Mouse (Mus musculus): Measurements from ENCODE around the gene Sh3bp5.
"Not testable (repeated sequence)": the region's sequence is repeated elsewhere in the genome, so short reads cannot be mapped to it uniquely, and the experiment has no call there.

The Sh3bp5 gene

DNA sequence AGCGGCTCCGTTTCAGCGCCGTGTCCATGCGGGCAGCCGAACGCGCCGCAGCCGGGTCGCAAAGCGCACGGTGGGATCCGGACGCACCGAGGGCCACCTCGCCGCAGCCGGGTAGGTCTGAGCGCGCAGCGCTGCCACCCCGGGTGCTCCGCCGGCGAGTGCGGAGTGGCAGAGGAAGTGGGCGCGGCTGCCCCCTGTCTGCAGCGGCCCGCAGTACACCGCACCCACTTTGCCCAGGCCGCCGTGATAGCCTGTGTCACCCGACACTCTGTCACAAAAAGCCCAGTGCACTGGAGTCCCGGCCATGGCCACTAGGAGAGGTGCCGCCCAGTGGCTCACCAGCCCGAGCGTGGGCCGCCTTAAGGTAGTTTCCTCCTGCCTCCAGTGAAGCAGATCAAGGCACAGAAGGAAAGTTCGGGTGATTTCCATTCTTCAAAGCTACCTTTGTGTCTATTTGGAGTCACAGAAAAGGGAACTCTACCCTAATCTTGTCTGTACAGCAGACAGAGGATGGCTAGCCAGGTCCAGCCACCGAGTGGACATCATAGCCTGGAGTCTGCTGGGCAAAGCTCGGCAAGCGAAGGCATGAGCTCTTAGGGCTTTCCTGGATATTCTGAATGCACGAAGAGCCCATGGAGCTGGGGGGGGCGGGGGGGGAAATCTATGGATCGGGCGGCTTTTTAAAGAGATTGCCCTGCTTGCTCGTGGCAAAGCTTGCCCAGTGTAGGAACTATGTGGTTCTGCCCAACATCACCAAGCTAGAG, at the start of gene Sh3bp5:
Sh3bp5 (minus strand) TSS at position 149 of the 764 bp plus-strand sequence.
- peak; percentile 92 to 93 for DNase-seq

DNA sequence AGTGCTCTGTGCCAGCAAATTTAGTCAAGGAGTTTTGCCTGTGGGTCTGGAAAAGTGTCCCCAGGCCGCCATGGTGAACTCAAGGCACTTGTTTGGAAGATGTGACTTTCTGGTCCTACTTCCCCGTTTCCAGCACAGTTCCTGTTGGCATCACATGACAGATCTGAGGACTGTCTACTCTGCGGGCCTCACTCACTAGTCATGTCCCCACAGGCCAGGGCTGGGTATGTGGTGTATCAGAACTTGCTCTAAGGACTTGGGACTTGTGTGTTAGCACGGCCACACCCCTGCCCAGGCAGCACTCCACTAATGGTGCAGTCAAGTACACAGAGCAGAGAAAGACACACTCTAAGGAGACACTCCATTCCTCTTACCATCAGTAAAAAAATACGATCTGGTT, 46.5 kb upstream of the Sh3bp5 start:
- DNase-seq: no peak

DNA sequence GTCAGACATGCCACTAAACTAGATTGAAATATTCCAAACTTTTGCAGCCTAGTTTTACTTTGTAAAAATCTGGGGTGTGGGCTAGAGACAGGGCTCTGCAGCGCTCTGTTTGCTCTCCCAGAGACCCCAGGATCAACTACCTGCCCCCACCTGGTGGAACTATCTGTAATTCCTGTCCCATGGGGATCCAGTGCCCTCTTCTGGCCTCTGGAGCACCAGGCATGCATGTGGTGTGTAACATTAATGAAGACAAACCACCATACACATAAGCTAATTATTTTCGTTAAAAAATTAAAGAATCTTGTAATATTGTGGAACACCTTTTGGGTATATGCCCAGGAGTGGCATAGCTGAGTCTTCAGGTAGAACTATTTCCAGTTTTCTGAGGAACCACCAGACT, 37.4 kb upstream of the Sh3bp5 start:
- DNase-seq: no peak

DNA sequence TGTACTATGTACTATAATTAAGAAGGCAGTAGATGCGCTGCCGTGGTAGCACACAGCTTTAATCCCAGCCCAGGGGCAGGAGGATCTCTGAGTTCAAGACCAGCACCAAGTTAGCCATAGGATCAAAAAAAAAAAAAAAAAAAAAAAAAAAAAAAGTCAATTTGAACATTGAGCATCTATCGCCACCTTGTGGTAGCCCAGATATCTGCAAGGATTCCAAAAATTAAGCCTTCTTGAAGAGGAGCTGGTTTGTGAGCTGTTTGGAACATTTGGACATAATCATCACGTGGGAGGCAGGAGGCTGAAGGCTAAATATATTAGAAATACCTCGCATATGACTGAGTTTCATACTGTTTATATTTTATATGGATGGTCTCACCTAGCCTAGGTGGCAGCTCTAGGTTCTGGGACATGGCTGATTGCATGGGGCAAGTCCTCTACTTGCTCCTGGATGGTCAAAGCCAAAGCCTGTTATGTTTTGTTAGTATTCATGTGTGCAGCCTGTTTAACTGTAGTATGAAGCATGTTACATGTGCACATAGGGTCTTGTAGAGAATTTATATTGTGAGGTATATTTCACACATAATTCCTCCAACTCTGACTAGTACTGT, 36.7 kb upstream of the Sh3bp5 start:
- peak in 1 of 2 experiments; percentile 48 for DNase-seq

DNA sequence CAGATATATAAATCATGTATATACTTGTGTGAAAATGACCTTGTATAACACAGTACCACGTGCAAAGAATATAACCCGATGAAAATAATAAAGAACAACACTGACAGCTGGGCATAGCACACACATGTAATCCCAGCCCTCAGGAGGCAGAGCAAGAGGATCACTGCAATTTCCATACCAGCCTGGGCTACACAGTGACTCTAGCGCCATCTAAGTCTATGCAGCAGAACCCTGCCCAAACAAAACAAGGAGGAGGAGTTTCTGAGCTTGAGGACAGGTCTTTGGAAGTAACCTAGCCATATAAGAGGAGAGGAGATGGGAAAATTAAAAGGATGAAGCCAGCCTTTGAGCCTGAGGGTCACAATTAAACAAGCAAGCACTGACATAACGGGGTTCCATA, 33.8 kb upstream of the Sh3bp5 start:
- DNase-seq: no peak

DNA sequence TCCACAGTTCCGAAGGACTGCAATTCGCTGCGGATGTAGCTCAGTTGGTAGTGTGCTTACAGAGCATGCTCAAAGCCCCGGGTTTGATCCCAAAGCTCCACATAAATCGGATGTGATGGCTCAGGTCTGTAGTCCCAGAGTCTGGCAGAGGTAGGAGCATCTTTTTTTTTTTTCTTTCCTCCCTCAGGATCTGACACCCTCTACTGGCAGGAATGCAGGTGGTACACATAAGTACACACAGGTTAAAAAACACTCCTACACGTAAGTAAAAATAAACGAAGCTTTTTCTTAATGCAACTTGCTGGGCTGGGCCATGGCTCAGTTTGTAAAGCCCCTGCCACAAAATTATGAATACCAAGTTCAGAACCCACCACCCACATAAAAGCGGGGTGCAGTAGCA, 28.3 kb upstream of the Sh3bp5 start:
- DNase-seq: no peak

DNA sequence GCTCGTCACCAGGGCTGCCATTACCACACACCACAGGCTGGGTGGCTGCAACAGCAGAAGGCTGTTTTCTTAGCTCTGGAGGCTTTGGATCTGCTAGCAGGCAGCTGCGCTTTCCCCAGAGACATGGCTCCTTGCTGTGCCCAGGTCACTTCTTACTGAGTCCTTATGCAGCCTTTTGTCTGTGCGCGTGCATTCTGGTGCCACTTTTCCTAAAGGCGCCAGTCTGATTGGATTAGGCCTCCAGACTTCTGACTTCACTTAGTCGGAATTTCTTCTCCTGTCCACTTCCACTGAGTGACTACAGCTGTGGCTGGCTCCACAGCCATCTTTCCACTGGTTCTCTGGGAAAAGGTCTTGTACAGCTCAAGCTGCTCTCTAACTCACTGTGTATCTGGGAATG, 27.0 kb upstream of the Sh3bp5 start:
- DNase-seq: no peak

DNA sequence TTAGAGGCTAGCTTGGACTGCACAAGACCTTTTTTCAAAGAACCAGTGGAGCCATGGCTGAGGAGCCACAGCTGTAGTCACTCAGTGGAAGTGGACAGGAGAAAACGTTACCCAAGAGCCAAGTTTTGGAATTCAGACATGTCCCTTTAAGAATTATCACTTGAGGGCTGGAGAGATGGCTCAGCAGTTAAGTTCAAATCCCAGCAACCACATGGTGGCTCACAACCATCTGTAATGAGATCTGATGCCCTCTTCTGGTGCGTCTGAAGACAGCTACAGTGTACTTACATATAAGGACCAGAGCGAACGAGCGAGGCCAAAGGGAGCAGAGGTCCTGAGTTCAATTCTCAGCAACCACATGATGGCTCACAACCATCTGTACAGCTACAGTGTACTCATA, 26.3 kb upstream of the Sh3bp5 start:
- DNase-seq: not testable (repeated sequence)

DNA sequence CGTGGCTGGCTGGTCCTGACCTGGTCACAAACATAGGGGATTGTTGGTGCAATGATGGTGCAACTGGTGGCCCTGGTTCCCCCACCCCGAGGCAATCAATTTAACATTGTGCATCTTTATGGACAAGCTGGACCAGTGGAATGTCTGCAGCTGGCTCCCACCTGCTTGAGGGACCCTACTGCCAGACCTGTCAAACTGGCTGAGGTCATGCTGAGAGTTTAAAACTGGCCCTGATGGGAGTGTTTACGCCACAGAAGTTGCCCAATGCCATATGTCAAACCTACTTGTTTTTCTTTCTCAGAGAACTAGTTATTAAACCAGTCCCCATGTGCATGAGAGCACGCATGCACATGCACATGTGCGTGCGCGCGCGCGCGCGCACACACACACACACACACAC, 22.1 kb upstream of the Sh3bp5 start:
- DNase-seq: no peak

DNA sequence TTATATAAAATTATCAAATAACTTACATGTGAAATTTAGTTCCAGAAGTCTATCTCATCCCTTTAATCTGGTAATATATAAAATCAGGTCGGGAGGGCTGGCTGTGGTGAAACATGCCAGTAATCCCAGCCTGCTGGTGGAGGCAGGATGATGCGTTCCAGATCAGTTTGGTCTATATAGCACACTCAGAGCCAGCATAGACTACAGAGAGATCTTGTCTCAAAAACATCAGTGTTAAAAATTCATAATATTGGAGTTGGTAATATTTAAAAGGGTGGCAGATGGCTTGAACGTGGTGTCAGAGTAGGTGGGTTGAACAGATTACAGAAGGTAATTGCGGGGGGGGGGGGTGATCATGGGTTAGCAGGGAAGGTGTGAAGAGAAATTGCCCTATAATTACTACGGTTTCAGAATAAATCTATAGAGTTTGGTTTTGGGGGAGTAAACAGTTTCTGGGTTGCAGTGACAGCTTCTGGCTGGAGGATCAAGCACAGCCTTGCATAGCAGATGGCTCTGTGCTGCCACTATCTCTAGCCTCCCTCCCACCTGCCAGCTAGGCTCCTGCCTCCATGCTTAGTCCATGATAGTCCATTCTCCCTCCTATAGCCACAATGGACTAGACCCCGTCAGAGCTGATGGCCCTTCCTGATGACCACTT, 20.3 kb upstream of the Sh3bp5 start:
- DNase-seq: no peak

DNA sequence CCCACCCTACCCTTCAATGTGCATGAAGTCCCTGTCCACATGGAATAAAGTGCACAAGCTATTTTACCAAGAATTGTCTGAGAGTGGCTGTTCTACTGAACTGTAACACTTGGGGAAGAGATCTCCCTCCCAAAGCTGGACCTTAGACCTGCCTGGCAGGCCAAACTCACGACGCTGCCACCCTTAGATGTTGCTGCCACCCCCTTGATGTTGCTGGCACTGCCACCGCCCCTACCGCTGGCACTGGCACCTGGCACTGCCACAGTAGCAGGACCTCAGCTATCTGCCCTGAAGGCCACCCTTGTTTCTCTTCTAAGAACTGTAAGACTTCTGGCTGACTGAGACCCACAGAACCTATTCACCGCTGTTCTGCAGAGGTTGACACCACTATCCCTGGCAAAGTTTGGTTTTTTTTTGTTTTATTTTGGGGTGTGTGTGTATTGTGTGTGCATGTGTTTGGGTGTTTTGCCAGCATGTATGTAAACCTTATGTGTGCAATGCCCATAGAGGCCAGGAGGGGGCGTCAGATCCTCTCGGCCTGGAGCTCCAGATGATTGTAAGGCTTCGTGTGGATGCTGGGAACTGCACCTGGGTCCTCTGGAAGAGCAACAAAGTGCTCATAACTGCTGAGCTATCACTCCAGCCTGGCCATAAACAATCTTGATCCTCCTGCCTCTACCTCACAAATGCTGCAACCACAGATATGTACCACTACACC, 19.1 kb upstream of the Sh3bp5 start:
- DNase-seq: no peak

DNA sequence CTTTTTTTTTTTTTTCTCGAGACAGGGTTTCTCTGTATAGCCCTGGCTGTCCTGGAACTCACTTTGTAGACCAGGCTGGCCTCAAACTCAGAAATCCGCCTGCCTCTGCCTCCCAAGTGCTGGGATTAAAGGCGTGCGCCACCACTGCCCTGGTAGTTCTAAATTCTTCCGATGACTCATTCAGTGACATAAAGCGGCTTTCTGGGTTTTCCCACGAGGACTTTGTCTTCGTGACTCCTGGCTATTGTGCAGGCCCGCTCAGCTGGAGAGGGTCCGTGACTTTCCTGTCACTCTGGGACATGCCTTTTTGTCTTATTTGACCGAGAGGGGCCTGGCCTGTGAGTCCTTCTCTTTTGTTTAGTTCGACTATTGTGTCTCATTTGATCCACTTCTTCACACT, 18.1 kb upstream of the Sh3bp5 start:
- DNase-seq: not testable (repeated sequence)

DNA sequence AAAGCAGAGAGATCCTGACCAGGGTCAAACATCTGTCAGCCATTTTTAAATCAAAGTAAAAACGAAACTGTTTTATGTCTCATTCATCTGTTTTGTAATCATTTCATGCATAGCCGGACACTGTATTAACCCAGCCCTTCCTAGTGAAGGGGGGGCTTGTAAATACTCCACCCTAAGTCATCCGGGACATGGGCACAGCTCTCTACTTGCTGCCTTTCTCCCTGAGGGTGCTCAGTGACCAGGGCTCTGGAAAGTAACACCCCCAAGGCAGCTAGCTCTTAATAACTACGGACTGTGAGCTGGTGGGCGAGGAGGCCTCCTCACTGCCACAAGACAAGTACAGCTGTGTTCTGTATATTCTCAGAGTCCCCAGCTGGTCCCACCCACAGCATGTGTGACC, 13.1 kb upstream of the Sh3bp5 start:
- DNase-seq: no peak

DNA sequence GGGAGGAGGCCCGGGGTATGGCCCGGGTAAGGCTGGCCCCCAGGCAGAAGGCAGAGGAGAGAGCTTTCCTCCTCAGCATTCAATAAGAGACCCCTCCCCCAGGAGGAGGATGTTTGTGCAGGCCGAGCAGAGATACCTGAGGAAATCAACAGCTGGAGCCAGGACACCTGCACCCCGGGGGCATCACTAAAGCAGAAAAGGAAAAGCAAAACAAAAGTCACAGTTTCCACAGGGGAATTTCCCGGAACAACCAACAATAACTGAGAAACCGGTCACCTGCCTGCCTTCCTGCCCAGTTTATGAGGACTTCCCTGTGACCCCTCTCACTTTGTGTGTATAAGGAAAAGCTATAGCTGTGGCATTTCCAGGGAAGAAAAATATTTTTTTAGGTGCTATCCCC, 7.7 kb upstream of the Sh3bp5 start:
- no peak for DNase-seq

DNA sequence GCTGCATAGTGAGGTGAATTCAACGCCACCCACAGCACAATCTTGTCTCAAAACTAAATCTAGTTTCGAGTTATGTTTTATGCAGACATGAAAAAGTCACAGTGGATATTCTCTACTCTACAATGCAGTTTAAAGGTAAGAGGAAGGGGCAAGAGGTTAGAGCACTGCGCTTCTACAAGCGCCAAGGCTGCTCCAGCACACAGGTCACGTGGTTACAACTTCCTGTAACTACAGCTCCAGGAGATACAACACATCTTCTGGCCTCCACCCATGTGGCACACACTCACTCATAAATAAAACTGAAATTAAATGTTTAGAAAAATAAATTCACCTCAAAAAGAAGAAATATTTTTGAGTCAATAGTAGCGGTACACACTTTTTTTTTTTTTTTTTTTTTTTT, 4.8 kb upstream of the Sh3bp5 start:
- DNase-seq: peak in 1 of 2 experiments; percentile 43

DNA sequence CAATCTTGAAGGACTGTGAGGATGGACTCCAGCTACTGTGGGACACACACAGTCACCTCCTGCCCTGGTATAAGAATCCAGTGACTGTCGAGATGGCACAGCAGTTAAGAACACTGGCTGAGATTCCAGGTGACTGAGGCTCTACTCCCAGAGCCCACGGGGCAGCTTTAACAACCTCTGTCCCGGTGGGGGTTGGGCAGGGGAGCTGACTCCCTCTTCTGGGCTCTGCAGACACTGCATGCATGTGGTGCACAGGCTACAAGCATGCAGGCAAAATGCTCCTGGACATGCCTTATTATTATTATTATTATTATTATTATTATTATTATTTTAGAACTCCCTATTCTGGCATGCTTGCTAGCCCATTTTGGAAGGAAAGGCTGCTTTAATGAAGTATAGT, 4.4 kb upstream of the Sh3bp5 start:
- no peak for DNase-seq

DNA sequence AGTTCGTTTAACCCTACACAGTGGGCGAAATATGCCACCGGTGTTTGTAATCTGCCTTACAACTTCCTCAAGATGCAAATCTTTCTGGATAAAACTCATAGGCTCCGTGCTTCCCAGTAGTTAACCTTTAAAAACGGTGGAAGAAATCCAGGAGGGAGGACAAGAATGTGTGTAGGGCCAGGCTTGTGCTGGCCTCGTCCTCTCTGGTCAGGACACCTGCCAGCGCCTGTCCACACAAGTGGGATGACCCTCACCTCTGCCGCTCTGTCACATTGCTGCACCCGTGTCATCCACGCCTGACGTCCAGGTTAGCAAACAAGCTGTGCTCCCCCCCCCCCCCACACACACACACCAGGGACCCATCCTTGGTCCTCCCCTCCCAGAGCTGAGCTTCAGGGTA, 3.4 kb upstream of the Sh3bp5 start:
- DNase-seq: no peak

DNA sequence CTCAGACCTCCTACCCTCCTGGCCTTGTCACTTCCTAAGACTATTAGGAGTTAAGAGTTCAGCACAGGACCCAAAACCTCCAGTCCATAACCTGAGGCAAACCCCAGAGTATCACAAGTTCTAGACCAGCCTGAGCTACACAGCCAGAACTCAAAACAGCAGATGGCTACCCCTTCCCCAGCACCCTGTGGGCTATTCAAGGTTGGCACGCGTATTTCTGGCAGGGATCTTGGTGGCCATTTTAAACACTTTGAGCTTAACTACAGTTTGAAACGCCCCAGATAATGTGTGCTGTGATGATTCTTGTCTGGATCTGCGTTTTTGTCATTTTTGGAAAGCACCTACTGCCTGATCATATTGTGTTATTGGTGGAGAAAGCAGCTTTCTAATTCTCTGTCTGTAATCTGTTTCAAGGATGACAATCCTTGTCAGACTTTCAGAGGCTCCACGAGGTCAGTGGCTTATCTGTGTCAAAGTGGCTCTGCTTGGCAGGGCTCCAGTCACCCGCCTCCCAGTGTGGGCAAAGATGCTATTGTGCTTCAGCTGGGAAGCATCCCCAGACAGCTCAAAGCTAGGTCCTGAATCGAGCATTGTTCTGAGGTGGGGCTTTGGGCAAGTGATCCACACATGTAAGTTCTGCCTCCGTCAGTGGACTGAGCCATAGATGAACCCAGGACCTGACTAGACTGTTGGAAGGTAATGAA, 2.1 kb upstream of the Sh3bp5 start:
- no peak for DNase-seq

DNA sequence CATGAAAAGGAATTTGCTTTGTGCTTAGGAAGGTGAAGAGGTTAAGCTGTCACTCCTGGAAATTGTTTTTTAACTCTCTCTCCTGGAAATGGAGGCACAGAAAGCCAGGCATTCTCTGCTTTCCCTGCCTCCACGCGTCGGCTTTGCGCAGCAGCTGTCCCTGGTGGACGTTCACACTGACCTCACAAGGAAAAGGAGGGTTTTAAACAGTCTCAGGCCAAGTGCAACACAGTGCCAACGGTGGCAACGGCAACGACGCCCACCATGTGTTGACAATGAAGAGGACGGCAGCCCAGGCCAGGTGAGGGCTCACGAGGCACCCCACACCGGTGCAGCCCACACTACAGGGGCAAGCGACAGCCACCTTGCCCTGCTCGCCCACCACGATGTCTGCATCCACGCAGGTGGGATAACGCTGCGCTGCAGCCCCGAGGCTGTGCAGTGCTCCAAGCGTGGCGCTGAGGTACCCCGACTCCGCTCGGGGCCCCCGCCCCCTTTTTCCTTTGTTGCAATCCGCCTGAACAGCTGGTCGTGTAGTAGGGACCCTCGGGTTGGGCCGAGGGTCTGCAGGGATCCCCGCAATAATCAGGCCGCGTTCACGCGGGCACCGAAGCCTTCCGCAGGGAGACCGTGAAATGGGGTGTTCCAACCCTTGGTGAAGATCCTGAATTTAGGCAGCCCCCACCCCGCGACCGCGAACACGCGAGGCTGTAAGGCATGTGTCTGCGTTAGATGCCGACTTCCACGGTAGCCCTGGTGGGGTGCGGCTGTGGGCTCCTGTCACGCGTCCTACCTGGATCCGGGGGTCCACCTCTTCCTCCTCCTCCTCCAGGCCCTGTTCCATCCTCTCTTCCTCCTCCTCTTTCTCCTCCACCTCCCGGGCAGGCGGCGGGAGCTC, 611 bp downstream of the Sh3bp5 start:
- DNase-seq: peak in 1 of 2 experiments; percentile 56

DNA sequence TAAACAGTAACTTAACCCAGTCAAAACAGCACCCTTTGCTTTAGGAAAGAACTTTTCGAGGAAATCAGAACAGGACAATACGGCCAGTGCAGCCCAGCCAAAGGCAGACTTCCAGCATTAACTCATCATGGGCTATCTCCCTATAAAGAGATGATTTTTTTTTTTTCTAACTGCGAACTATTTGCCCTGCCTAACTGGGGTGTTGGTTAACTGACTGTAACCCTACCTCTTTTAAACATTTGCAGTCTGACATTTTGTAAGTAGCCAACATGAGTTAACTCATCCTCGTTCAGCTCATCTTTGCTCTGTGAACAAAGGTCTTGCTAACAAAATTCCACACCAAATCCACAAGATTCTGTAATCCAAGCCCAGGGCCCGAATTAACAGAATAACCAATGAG, 1.5 kb downstream of the Sh3bp5 start:
- no peak for DNase-seq

DNA sequence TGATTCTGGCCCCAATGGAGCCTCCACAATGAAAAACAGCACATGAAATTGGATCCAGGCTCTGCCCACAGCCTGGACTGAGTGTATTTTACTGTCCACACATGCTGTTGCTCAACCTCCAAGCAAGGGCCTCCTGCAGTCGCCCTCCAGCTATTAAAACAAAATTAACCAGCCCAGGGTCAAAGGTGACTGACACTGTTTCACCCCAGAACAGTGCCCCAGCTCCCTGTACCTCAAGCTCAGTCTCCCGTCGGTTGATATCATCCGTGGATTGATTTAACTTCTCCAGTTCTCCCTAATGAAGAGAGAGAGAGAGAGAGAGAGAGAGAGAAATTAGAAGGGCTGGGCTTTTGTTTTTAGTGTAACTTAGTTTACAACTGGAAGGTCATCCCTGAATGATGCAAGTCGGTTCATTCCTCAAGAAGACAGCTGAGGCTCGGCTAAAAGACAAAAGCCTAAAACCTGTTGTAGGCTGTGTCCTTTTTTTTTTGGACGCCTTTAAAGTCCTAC, 2.0 kb downstream of the Sh3bp5 start:
- no peak for DNase-seq

DNA sequence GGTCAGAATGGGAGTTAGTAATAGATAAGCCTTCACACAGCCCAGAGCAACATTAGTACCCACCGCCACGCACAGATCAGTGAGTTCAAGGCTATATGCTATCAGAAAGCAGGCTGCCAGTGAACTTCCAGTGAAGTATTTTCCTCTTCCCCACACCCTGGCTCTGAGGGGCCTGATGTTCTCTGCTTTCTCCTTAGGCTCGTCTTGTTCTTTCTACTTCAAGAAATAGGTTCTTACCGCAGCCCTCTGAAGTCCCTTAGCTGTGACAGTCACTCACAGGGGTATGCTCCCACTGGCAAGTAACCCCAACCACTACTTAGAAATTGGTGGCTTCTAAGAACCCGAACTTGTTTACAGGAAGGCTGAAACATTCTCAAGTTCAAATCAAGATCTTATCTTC, 2.8 kb downstream of the Sh3bp5 start:
- DNase-seq: no peak
